Mouse (Mus musculus) cerebellum, adult 2 months (tissue): ENCODE results near the gene Gata2.

Source experiments
- CTCF ChIP-seq: fragments of 200-500 bp; IDR thresholded peaks from 2 replicates; pipeline ENCODE4 v1.5.1; 2011; ENCODE audit warnings: low read depth, mild to moderate bottlenecking, control low read depth, low read length, moderate library complexity, borderline replicate concordance; ENCODE audit not compliant: insufficient read depth
- POLR2A ChIP-seq: fragments of 200-500 bp; IDR thresholded peaks from 2 replicates; pipeline ENCODE4 v1.6.1; 2011; ENCODE audit warnings: low read length, control low read depth, borderline replicate concordance; ENCODE audit not compliant: insufficient read depth

DNA sequence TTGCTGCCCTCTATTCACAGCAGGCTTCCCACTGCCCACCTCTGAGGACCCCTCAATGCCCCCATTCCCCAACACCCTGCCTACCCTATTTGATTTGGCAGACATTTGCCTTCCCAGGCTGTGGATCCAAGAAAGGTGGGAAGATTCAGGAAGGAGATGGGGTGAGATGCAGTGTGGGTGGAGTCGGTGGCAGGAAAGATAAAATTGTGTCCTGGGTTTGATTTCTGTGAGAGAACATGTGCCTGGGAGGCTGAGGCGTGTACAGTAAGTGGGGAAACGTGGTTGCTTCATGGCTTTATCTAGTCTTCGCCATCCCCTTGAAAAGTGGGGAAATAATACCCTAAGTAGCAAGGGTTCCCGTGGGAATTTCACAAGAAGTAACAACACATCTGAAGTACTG lies 34.9 kb upstream of the Gata2 start:
- TF ChIP-seq CTCF = no peak
- no peak for TF ChIP-seq POLR2A
